Mouse (Mus musculus) lung, adult 18-20 months (tissue): ENCODE data around the gene Tex14.
A peak's percentile ranks its signal among the peaks of the same experiment; 100 is the strongest.
"Not testable (repeated sequence)": the region's sequence is repeated elsewhere in the genome, so short reads cannot be mapped to it uniquely, and the experiment has no call there.

Experiments used
- DNase-seq, 2 experiments: peaks; one replicate each; pipeline ENCODE4 v3.0.0; 2022; ENCODE audit warnings: mixed read lengths in 2 of 2

Gene Tex14

GRCm38 (mm10) chr11:87426450-87427250 is 21.8 kb downstream of the Tex14 start:
- peak; percentile 86 to 87 for DNase-seq

- DNase-seq = no peak
Observed at GRCm38 (mm10) chr11:87427273-87428050, 22.6 kb downstream of the Tex14 start.

- DNase-seq = no peak
Observed at GRCm38 (mm10) chr11:87428051-87428673, 23.3 kb downstream of the Tex14 start.

GRCm38 (mm10) chr11:87429363-87429762 is 24.5 kb downstream of the Tex14 start:
- no peak for DNase-seq

GRCm38 (mm10) chr11:87430374-87430773 is 25.5 kb downstream of the Tex14 start:
- DNase-seq = no peak

GRCm38 (mm10) chr11:87431813-87432212 is 26.9 kb downstream of the Tex14 start:
- DNase-seq = not testable (repeated sequence)

- DNase-seq = no peak
Observed at GRCm38 (mm10) chr11:87432447-87432846, 27.6 kb downstream of the Tex14 start.

- no peak for DNase-seq
Observed at GRCm38 (mm10) chr11:87432933-87433669, 28.2 kb downstream of the Tex14 start.

- not testable (repeated sequence) for DNase-seq
Observed at GRCm38 (mm10) chr11:87435107-87435506, 30.2 kb downstream of the Tex14 start.

GRCm38 (mm10) chr11:87436326-87437232 is 31.7 kb downstream of the Tex14 start:
- DNase-seq = no peak

GRCm38 (mm10) chr11:87439796-87440420 is 35.0 kb downstream of the Tex14 start:
- peak in 1 of 2 experiments; percentile 47 for DNase-seq

GRCm38 (mm10) chr11:87442643-87443372 is 37.9 kb downstream of the Tex14 start:
- DNase-seq = peak; percentile 89

GRCm38 (mm10) chr11:87443373-87443883 is 38.6 kb downstream of the Tex14 start:
- peak; percentile 73 to 79 for DNase-seq

GRCm38 (mm10) chr11:87444056-87444455 is 39.2 kb downstream of the Tex14 start:
- not testable (repeated sequence) for DNase-seq

GRCm38 (mm10) chr11:87444735-87445428 is 40.0 kb downstream of the Tex14 start:
- DNase-seq = no peak

- not testable (repeated sequence) for DNase-seq
Observed at GRCm38 (mm10) chr11:87445593-87445992, 40.7 kb downstream of the Tex14 start.

- DNase-seq = no peak
Observed at GRCm38 (mm10) chr11:87446159-87446558, 41.3 kb downstream of the Tex14 start.

- DNase-seq = no peak
Observed at GRCm38 (mm10) chr11:87447429-87447828, 42.6 kb downstream of the Tex14 start.

GRCm38 (mm10) chr11:87448081-87448475 is 43.2 kb downstream of the Tex14 start:
- DNase-seq = peak; percentile 98
